Mouse (Mus musculus): ENCODE measurements at regions not wholly inside any gene's neighbourhood (a gene's known extent, or its start where the extent isn't known, plus 50 kb on each side); places are given as distances from the start of the nearest gene placed in this dataset.
A peak's percentile ranks its signal among the peaks of the same experiment; 100 is the strongest.

DNA sequence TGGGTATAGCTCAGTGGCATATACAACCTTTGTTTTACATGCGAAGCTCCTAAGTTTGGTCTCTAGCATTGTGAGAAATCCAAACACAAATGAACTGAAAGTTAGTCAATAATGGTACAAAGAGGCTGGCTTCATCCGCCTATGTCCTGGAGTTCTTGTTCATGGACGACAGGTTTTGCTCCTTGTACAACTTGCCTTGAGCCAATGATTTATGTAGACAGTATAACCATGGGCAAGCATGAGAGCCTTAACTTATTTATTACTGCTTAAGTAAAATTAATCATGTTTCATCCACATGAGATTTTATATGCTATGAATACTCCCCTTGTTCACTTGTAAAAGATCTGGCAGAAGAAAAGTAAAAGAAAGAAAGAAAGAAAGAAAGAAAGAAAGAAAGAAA lies 205.7 kb upstream of the Tet2 start:
- 60% methylated on average over 3 of the region's 3 CpGs for WGBS
- no peak overlapping the region for H3K9ac ChIP-seq (replicated peaks; ENCODE audit: low read depth, low read length)
- no peaks in the 10 kb centered on the region for H3K27me3 ChIP-seq (ENCODE audit: control insufficient read depth, insufficient read depth, low read length)
- H3K36me3 ChIP-seq (ENCODE audit: control insufficient read depth, insufficient read depth, low read length), result no peaks in the 10 kb centered on the region
- H3K9me3 ChIP-seq (ENCODE audit: control insufficient read depth, low read depth, low read length), result no peaks in the 10 kb centered on the region
- H3K4me2 ChIP-seq (replicated peaks; ENCODE audit: low read depth, low read length), result no peak overlapping the region
- no peak overlapping the region for H3K4me3 ChIP-seq (ENCODE audit: low read depth, low read length)
- no peak for ATAC-seq (ENCODE audit: insufficient number of reproducible peaks, insufficient read depth, low FRiP score, low read depth)
- H3K27ac ChIP-seq (ENCODE audit: low read length), result no peak overlapping the region
- peaks cover 21% of the 10 kb centered on the region for H3K4me1 ChIP-seq (ENCODE audit: control insufficient read depth, insufficient read depth, low read length)

GRCm38 (mm10) chr3:133751011-133751410 lies 206.1 kb upstream of the Tet2 start:
- 24% methylated on average over 3 of the region's 3 CpGs for WGBS
- H3K27me3 ChIP-seq (ENCODE audit: control insufficient read depth, insufficient read depth, low read length), result no peaks in the 10 kb centered on the region
- H3K4me3 ChIP-seq (ENCODE audit: low read depth, low read length), result no peak overlapping the region
- peaks cover 21% of the 10 kb centered on the region for H3K4me1 ChIP-seq (ENCODE audit: control insufficient read depth, insufficient read depth, low read length)
- no peak overlapping the region for H3K27ac ChIP-seq (ENCODE audit: low read length)
- no peak for ATAC-seq (ENCODE audit: insufficient number of reproducible peaks, insufficient read depth, low FRiP score, low read depth)
- H3K9ac ChIP-seq (replicated peaks; ENCODE audit: low read depth, low read length), result no peak overlapping the region
- no peaks in the 10 kb centered on the region for H3K36me3 ChIP-seq (ENCODE audit: control insufficient read depth, insufficient read depth, low read length)
- H3K9me3 ChIP-seq (ENCODE audit: control insufficient read depth, low read depth, low read length), result no peaks in the 10 kb centered on the region
- no peak overlapping the region for H3K4me2 ChIP-seq (replicated peaks; ENCODE audit: low read depth, low read length)

- no peak overlapping the region for H3K4me3 ChIP-seq (ENCODE audit: low read depth, low read length)
- WGBS, result 35% methylated on average over 4 of the region's 4 CpGs
- ATAC-seq (ENCODE audit: insufficient number of reproducible peaks, insufficient read depth, low FRiP score, low read depth), result no peak
- no peak overlapping the region for H3K4me2 ChIP-seq (replicated peaks; ENCODE audit: low read depth, low read length)
- no peak overlapping the region for H3K9ac ChIP-seq (replicated peaks; ENCODE audit: low read depth, low read length)
- H3K27me3 ChIP-seq (ENCODE audit: control insufficient read depth, insufficient read depth, low read length), result no peaks in the 10 kb centered on the region
- no peak overlapping the region for H3K27ac ChIP-seq (ENCODE audit: low read length)
- H3K36me3 ChIP-seq (ENCODE audit: control insufficient read depth, insufficient read depth, low read length), result no peaks in the 10 kb centered on the region
- peaks cover 21% of the 10 kb centered on the region for H3K4me1 ChIP-seq (ENCODE audit: control insufficient read depth, insufficient read depth, low read length)
- H3K9me3 ChIP-seq (ENCODE audit: control insufficient read depth, low read depth, low read length), result no peaks in the 10 kb centered on the region
Observed at GRCm38 (mm10) chr3:133751565-133751964, 206.6 kb upstream of the Tet2 start.

GRCm38 (mm10) chr3:133753041-133753440 lies 208.1 kb upstream of the Tet2 start:
- H3K9ac ChIP-seq (replicated peaks; ENCODE audit: low read depth, low read length), result no peak overlapping the region
- no peaks in the 10 kb centered on the region for H3K36me3 ChIP-seq (ENCODE audit: control insufficient read depth, insufficient read depth, low read length)
- H3K27ac ChIP-seq (ENCODE audit: low read length), result no peak overlapping the region
- H3K4me2 ChIP-seq (replicated peaks; ENCODE audit: low read depth, low read length), result no peak overlapping the region
- 63% methylated on average over 3 of the region's 3 CpGs for WGBS
- peaks cover 21% of the 10 kb centered on the region for H3K4me1 ChIP-seq (ENCODE audit: control insufficient read depth, insufficient read depth, low read length)
- no peak overlapping the region for H3K4me3 ChIP-seq (ENCODE audit: low read depth, low read length)
- no peaks in the 10 kb centered on the region for H3K27me3 ChIP-seq (ENCODE audit: control insufficient read depth, insufficient read depth, low read length)
- no peaks in the 10 kb centered on the region for H3K9me3 ChIP-seq (ENCODE audit: control insufficient read depth, low read depth, low read length)
- no peak for ATAC-seq (ENCODE audit: insufficient number of reproducible peaks, insufficient read depth, low FRiP score, low read depth)

GRCm38 (mm10) chr3:133754006-133754910 lies 209.3 kb upstream of the Tet2 start:
- peak overlapping the region; percentile 41; the same call in 1 of the 2 replicates for H3K27ac ChIP-seq (ENCODE audit: low read length)
- 36% methylated on average over 14 of the region's 14 CpGs for WGBS
- H3K9me3 ChIP-seq (ENCODE audit: control insufficient read depth, low read depth, low read length), result no peaks in the 10 kb centered on the region
- H3K36me3 ChIP-seq (ENCODE audit: control insufficient read depth, insufficient read depth, low read length), result no peaks in the 10 kb centered on the region
- 0 out of 2 replicates have a peak, but pooled peaks have one; percentile 40 for ATAC-seq (ENCODE audit: insufficient number of reproducible peaks, insufficient read depth, low FRiP score, low read depth)
- no peaks in the 10 kb centered on the region for H3K27me3 ChIP-seq (ENCODE audit: control insufficient read depth, insufficient read depth, low read length)
- no peak overlapping the region for H3K4me3 ChIP-seq (ENCODE audit: low read depth, low read length)
- no peak overlapping the region for H3K4me2 ChIP-seq (replicated peaks; ENCODE audit: low read depth, low read length)
- peaks cover 21% of the 10 kb centered on the region for H3K4me1 ChIP-seq (ENCODE audit: control insufficient read depth, insufficient read depth, low read length)
- no peak overlapping the region for H3K9ac ChIP-seq (replicated peaks; ENCODE audit: low read depth, low read length)

- no peak for ATAC-seq (ENCODE audit: insufficient number of reproducible peaks, insufficient read depth, low FRiP score, low read depth)
Observed at GRCm38 (mm10) chr3:133754911-133755259, 209.9 kb upstream of the Tet2 start.

DNA sequence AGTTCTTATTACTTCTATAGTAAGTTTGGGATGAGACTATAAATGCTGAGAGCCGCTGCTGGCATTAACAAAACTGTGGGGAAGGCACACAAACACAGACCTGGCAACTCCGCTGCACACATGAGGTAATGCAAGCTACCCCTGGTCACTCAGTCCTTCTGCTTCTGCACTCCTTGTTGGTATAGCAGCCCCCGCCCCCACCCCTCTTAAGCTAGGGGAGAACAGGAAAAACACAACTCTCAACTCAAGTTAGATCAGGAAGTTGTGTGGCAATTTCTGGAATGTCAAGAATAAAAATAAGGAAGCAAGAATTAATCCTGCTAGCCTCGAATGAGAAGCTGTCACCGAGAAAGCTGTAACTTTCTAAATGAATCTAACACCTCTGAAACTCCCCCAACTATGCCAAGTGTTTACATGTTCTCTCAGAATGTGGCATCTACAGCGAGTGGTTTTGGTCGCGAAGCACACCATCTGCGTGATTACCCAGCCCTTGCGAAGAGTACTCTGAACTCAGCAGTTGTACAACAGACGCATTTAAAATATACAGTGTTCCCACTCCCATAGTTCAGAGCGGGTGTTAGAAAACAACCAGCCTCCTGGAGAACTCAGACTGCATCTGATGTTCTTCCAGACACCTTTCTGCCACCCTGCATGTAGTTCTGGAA lies 212.9 kb upstream of the Tet2 start:
- H3K27ac ChIP-seq (ENCODE audit: low read length), result no peak overlapping the region
- ATAC-seq (ENCODE audit: insufficient number of reproducible peaks, insufficient read depth, low FRiP score, low read depth), result no peak

More at GRCm38 (mm10) chr3:133754911-133755259, 209.9 kb upstream of the Tet2 start:
- no peaks in the 10 kb centered on the region for H3K9me3 ChIP-seq (ENCODE audit: control insufficient read depth, low read depth, low read length)
- 7% methylated on average over 3 of the region's 3 CpGs for WGBS
- H3K27me3 ChIP-seq (ENCODE audit: control insufficient read depth, insufficient read depth, low read length), result no peaks in the 10 kb centered on the region
- H3K4me2 ChIP-seq (replicated peaks; ENCODE audit: low read depth, low read length), result no peak overlapping the region
- H3K27ac ChIP-seq (ENCODE audit: low read length), result peak overlapping the region; percentile 41; the same call in 1 of the 2 replicates
- peaks cover 21% of the 10 kb centered on the region for H3K4me1 ChIP-seq (ENCODE audit: control insufficient read depth, insufficient read depth, low read length)
- no peaks in the 10 kb centered on the region for H3K36me3 ChIP-seq (ENCODE audit: control insufficient read depth, insufficient read depth, low read length)
- H3K9ac ChIP-seq (replicated peaks; ENCODE audit: low read depth, low read length), result no peak overlapping the region
- no peak overlapping the region for H3K4me3 ChIP-seq (ENCODE audit: low read depth, low read length)

DNA sequence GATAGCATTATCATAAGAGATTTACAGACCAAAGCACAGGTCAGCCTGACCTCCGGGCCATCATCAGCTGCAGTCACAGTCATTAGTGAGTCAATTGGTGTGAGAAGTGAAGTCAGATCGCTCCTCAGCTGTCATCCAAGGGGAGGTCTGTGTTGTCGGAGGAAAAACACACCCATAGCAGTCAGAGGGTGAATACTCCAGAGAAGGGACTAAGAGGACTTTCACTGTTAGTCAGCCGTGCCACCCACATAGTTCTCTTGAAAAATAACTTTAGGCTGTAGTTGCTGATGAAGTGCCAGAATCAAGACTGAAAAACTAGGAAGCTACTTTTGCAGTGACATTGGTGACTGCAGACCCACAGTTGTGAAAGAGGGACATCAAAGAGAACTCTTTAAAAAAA lies 213.5 kb upstream of the Tet2 start:
- H3K4me2 ChIP-seq (replicated peaks; ENCODE audit: low read depth, low read length), result peak overlapping the region; percentile 1
- H3K4me1 ChIP-seq (ENCODE audit: control insufficient read depth, insufficient read depth, low read length), result peaks cover 15% of the 10 kb centered on the region
- no peaks in the 10 kb centered on the region for H3K36me3 ChIP-seq (ENCODE audit: control insufficient read depth, insufficient read depth, low read length)
- no peak overlapping the region for H3K4me3 ChIP-seq (ENCODE audit: low read depth, low read length)
- no peak for ATAC-seq (ENCODE audit: insufficient number of reproducible peaks, insufficient read depth, low FRiP score, low read depth)
- no peak overlapping the region for H3K9ac ChIP-seq (replicated peaks; ENCODE audit: low read depth, low read length)
- 7% methylated on average over 4 of the region's 4 CpGs for WGBS
- no peak overlapping the region for H3K27ac ChIP-seq (ENCODE audit: low read length)
- no peaks in the 10 kb centered on the region for H3K9me3 ChIP-seq (ENCODE audit: control insufficient read depth, low read depth, low read length)
- H3K27me3 ChIP-seq (ENCODE audit: control insufficient read depth, insufficient read depth, low read length), result no peaks in the 10 kb centered on the region

More for the DNA sequence above, 212.9 kb upstream of the Tet2 start:
- Histone ChIP-seq H3K27me3 (ENCODE audit: control insufficient read depth, insufficient read depth, low read length) (no peaks in the 10 kb centered on the region), H3K4me2 (replicated peaks; ENCODE audit: low read depth, low read length) (peak overlapping the region; percentile 1), H3K4me3 (ENCODE audit: low read depth, low read length) (no peak overlapping the region), H3K36me3 (ENCODE audit: control insufficient read depth, insufficient read depth, low read length) (no peaks in the 10 kb centered on the region), H3K4me1 (ENCODE audit: control insufficient read depth, insufficient read depth, low read length) (peaks cover 15% of the 10 kb centered on the region), H3K9me3 (ENCODE audit: control insufficient read depth, low read depth, low read length) (no peaks in the 10 kb centered on the region), H3K9ac (replicated peaks; ENCODE audit: low read depth, low read length) (no peak overlapping the region)
- WGBS, result 33% methylated on average over 12 of the region's 12 CpGs

Measured in stomach, embryonic 14.5 days (tissue).